Mouse (Mus musculus): ENCODE measurements around the gene Cela3b.
"Not testable (repeated sequence)": the region's sequence is repeated elsewhere in the genome, so short reads cannot be mapped to it uniquely, and the experiment has no call there.

The Cela3b gene

GRCm38 (mm10) chr4:137412185-137412709 lies 18.1 kb downstream of the Cela3b start:
- not testable (repeated sequence) for DNase-seq

GRCm38 (mm10) chr4:137409691-137410090 lies 20.6 kb downstream of the Cela3b start, which contains the start of gene Cela3a:
Gene Cela3a (minus strand): TSS chr4:137409791.
- no peak for DNase-seq

- DNase-seq, result no peak
Observed at GRCm38 (mm10) chr4:137405571-137405970, 24.8 kb downstream of the Cela3b start.

GRCm38 (mm10) chr4:137396641-137397525 lies 33.5 kb downstream of the Cela3b start:
- DNase-seq, result peak; percentile 67 to 76

GRCm38 (mm10) chr4:137393378-137394135 lies 36.8 kb downstream of the Cela3b start:
- no peak for DNase-seq

- DNase-seq, result no peak
Observed at GRCm38 (mm10) chr4:137392874-137393273, 37.5 kb downstream of the Cela3b start.

GRCm38 (mm10) chr4:137391287-137391686 lies 39.1 kb downstream of the Cela3b start:
- DNase-seq, result no peak

GRCm38 (mm10) chr4:137390196-137390595 lies 40.1 kb downstream of the Cela3b start:
- peak; percentile 63 to 65 for DNase-seq

GRCm38 (mm10) chr4:137388983-137389382 lies 41.4 kb downstream of the Cela3b start:
- DNase-seq, result peak; percentile 15 to 48

GRCm38 (mm10) chr4:137388059-137388794 lies 42.1 kb downstream of the Cela3b start:
- peak; percentile 89 to 90 for DNase-seq

- DNase-seq, result no peak
Observed at GRCm38 (mm10) chr4:137387482-137388058, 42.8 kb downstream of the Cela3b start.

GRCm38 (mm10) chr4:137380702-137381605 lies 49.4 kb downstream of the Cela3b start:
- no peak for DNase-seq

- no peak for DNase-seq
Observed at GRCm38 (mm10) chr4:137379713-137380255, 50.6 kb downstream of the Cela3b start.

- DNase-seq, result no peak
Observed at GRCm38 (mm10) chr4:137379085-137379484, 51.3 kb downstream of the Cela3b start.

GRCm38 (mm10) chr4:137377526-137378304 lies 52.6 kb downstream of the Cela3b start:
- no peak for DNase-seq

- DNase-seq, result no peak
Observed at GRCm38 (mm10) chr4:137376778-137377177, 53.6 kb downstream of the Cela3b start.

- peak in 1 of 2 experiments; percentile 40 for DNase-seq
Observed at GRCm38 (mm10) chr4:137375314-137376278, 54.7 kb downstream of the Cela3b start.

GRCm38 (mm10) chr4:137373711-137374110 lies 56.6 kb downstream of the Cela3b start:
- no peak for DNase-seq

Data from cerebellum, postnatal 14 days (tissue).